8 mouse cellular contexts compared by ENCODE assay signal in the genomic region with DNA sequence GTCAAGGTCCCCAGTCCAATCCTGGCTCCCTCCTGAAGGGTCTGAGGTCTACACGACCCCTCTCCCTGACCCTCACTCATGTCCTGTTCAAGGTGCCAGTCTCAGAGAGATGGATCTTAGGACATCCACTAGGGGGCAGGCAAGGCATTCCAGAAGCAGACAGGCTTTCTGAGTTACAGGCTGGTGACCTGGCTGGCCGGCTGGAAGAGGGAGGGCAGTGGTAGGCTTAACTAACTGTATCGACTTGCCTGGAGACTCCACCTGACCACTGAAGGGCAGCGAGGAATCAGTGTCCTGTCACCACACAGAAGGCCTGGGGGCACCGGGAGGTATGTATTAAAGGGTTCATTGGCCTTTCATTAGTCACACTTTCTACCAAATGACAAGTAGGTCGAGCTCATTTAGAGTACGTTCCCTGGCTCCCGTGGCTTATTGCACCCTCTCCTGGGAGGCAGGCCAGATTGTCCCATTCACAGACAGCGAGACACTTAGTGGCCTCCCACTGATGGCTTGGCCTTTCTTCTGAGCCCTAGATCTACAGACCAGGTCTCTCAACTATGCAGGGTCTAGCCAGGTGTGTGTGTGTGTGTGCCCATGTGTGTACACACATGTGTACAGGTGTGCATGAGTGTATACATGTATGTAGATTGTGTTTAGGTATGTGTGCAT. TPM values are rescaled to one million over a fixed set of nuclear protein-coding genes. Genes with fewer than 3 reads are reported as not detected.
DNase-seq lines count a peak whose midpoint lies in the region; ATAC-seq and TF ChIP-seq lines count a peak whose summit lies in the region.

No protein-coding gene starts in this region.

- no peak overlapping the region for H3K9ac ChIP-seq in intestine, postnatal 0 days (ENCODE audit: low read depth, low read length)
- no peak overlapping the region for H3K9ac ChIP-seq in midbrain, embryonic 16.5 days (ENCODE audit: low read depth, low read length)

- intact Hi-C loops in left cerebral cortex, postnatal 36 days (cut with DNase I) = loop anchor here (5.0 kb wide), 3 partner anchors 106 to 356 kb away; a partner anchor contains a TSS

- WGBS in intestine, postnatal 0 days = 21% methylated on average over 9 of the region's 9 CpGs
- 13% methylated on average over 9 of the region's 9 CpGs for WGBS in midbrain, embryonic 16.5 days

- ATAC-seq in granulocyte monocyte progenitor cell, adult 5-6 weeks (replicated peaks; ENCODE audit: poor library complexity, severe bottlenecking) = peak; percentile 76
- ATAC-seq in intestine, postnatal 0 days = peak; percentile 26; the same call in 1 of the 2 replicates
- ATAC-seq in midbrain, embryonic 16.5 days = peak; percentile 57

- H3K27ac ChIP-seq in intestine, postnatal 0 days (ENCODE audit: low read depth, low read length) = no peak overlapping the region
- no peak overlapping the region for H3K27ac ChIP-seq in midbrain, embryonic 16.5 days (ENCODE audit: low read length)

- no peak overlapping the region for H3K4me2 ChIP-seq in intestine, postnatal 0 days (replicated peaks; ENCODE audit: low read depth)
- no peak overlapping the region for H3K4me2 ChIP-seq in midbrain, embryonic 16.5 days (ENCODE audit: low read length)

- DNase-seq in 3T3-L1 (ENCODE audit: low read depth, low spot score) = peak; percentile 84
- peak; percentile 78 to 80 for DNase-seq in adrenal gland, adult 18-20 months (ENCODE audit: low spot score in 2 of 2)
- DNase-seq in embryo, embryonic 11 days = peak; percentile 89
- DNase-seq in left cerebral cortex, postnatal 36 days (ENCODE audit: low spot score in 2 of 2) = peak; percentile 54 to 73
- DNase-seq in spleen, adult 18-20 months = peak; percentile 54 to 75

- no peaks in the 10 kb centered on the region for H3K36me3 ChIP-seq in intestine, postnatal 0 days (ENCODE audit: control insufficient read depth, insufficient read depth)
- no peaks in the 10 kb centered on the region for H3K36me3 ChIP-seq in midbrain, embryonic 16.5 days (ENCODE audit: control insufficient read depth, insufficient read depth, low read length)

- no peak overlapping the region for H3K4me3 ChIP-seq in intestine, postnatal 0 days (ENCODE audit: low read depth, low read length)
- H3K4me3 ChIP-seq in midbrain, embryonic 16.5 days (ENCODE audit: low read depth, low read length) = no peak overlapping the region

- TF ChIP-seq CTCF in intestine, postnatal 0 days (IDR thresholded peaks at IDR 0.05; ENCODE audit: low read depth) = peak; percentile 99

- H3K4me1 ChIP-seq in intestine, postnatal 0 days (replicated peaks; ENCODE audit: control insufficient read depth, insufficient read depth, low read length) = peaks cover 7% of the 10 kb centered on the region; the same call in 1 of the 2 replicates
- H3K4me1 ChIP-seq in midbrain, embryonic 16.5 days (ENCODE audit: control insufficient read depth, insufficient read depth, low read length) = no peaks in the 10 kb centered on the region

- H3K9me3 ChIP-seq in intestine, postnatal 0 days (ENCODE audit: control insufficient read depth) = no peaks in the 10 kb centered on the region
- no peaks in the 10 kb centered on the region for H3K9me3 ChIP-seq in midbrain, embryonic 16.5 days (replicated peaks; ENCODE audit: control insufficient read depth, low read length, poor library complexity, severe bottlenecking)

- H3K27me3 ChIP-seq in intestine, postnatal 0 days (replicated peaks; ENCODE audit: control insufficient read depth, insufficient read depth, low read length) = 0 out of 2 replicates have a peak, but pooled peaks cover 3% of the 10 kb centered on the region
- no peaks in the 10 kb centered on the region; the same call in 1 of the 2 replicates for H3K27me3 ChIP-seq in midbrain, embryonic 16.5 days (ENCODE audit: control insufficient read depth, insufficient read depth, low read depth, low read length)

RNA-seq across cellular contexts. Expression of a gene that starts 7.9 kb away (rescaled TPM):
- total RNA-seq in adrenal gland, adult 18-20 months (2021) = 10 to 100 TPM; 12.7 to 28.1 TPM
- not detected in 2 replicates for total RNA-seq in granulocyte monocyte progenitor cell, adult 5-6 weeks (2014; fragmentation: Nextera tagmentation)
- total RNA-seq in granulocyte monocyte progenitor cell, adult 5-6 weeks (2017) = not detected in 2 replicates
- polyA plus RNA-seq in intestine, postnatal 0 days (2015; fragmentation: Nextera tagmentation; extraction: Ambion mirVana) = 6.3 and 6.9 TPM in 2 replicates
- total RNA-seq in left cerebral cortex, postnatal 36 days (2021) = 1 to 10 TPM; 5.8 to 6.0 TPM
- 4.6 and 4.8 TPM in 2 replicates for polyA plus RNA-seq in midbrain, embryonic 16.5 days (2015; fragmentation: Nextera tagmentation; extraction: Ambion mirVana)

RNA-seq across cellular contexts. Expression of a gene that starts 41.0 kb away (rescaled TPM):
- not detected for total RNA-seq in adrenal gland, adult 18-20 months (2021)
- not detected in 2 replicates for total RNA-seq in granulocyte monocyte progenitor cell, adult 5-6 weeks (2014; fragmentation: Nextera tagmentation)
- not detected in 2 replicates for total RNA-seq in granulocyte monocyte progenitor cell, adult 5-6 weeks (2017)
- 4.1 and 4.5 TPM in 2 replicates for polyA plus RNA-seq in intestine, postnatal 0 days (2015; fragmentation: Nextera tagmentation; extraction: Ambion mirVana)
- total RNA-seq in left cerebral cortex, postnatal 36 days (2021) = under 1 TPM in 1 of 2 experiments, not detected in 1; 0.11 TPM
- polyA plus RNA-seq in midbrain, embryonic 16.5 days (2015; fragmentation: Nextera tagmentation; extraction: Ambion mirVana) = 0.05 TPM in 1 of 2 replicates, not detected in the other

Comparison
In these comparisons a context has a peak if more than half of its experiments do, and no peak if none do; other contexts are left out.
1. ATAC-seq: peak in every context shown above with its lines; median percentile 76 in granulocyte monocyte progenitor cell, adult 5-6 weeks; 57 in midbrain, embryonic 16.5 days; 26 in intestine, postnatal 0 days.
2. RNA of a gene that starts 7.9 kb away (total RNA-seq): 12.7 to 28.1 TPM in adrenal gland, adult 18-20 months and 5.8 to 6.0 TPM in left cerebral cortex, postnatal 36 days; not detected in granulocyte monocyte progenitor cell, adult 5-6 weeks; every median in the first group is over 4 times any median in the second.
3. Peak in every context shown above with its lines, with median percentiles within 50 percentile points of each other: DNase-seq.